Mouse (Mus musculus) heart, postnatal 0 days (tissue): ENCODE measurements around the gene 1700012B09Rik. TPM values are rescaled to one million over a fixed set of nuclear protein-coding genes. Genes with fewer than 3 reads are reported as not detected.

Source experiments
- ATAC-seq: fragments of 200-750 bp; cut with Nextera tagmentation; 2 replicates; pipeline ENCODE4 v1.8.0; 2017; ENCODE audit warnings: low read depth, moderate number of reproducible peaks, moderate library complexity; ENCODE audit not compliant: insufficient read depth
- DNase-seq: peaks from one replicate; pipeline ENCODE4 v3.0.0-alpha.2; 2016; ENCODE audit warnings: low spot score
- H3K27ac ChIP-seq: fragments of 300-500 bp; sonication (generic); 2 replicates; pipeline ENCODE4 v1.5.1; 2014; ENCODE audit warnings: low read depth, mild to moderate bottlenecking
- H3K27me3 ChIP-seq: fragments of 300-500 bp; sonication (generic); 2 replicates; pipeline ENCODE4 v1.6.1; 2014; ENCODE audit warnings: low read length, mixed read lengths; ENCODE audit not compliant: control insufficient read depth, insufficient read depth
- H3K36me3 ChIP-seq: fragments of 300-500 bp; sonication (generic); replicated peaks from 2 replicates; pipeline ENCODE4 v1.6.1; 2014; ENCODE audit warnings: low read length, mixed read lengths; ENCODE audit not compliant: control insufficient read depth, insufficient read depth
- H3K4me1 ChIP-seq: fragments of 300-500 bp; sonication (generic); 2 replicates; pipeline ENCODE4 v1.6.1; 2014; ENCODE audit warnings: antibody characterized with exemption; ENCODE audit not compliant: control insufficient read depth, insufficient read depth
- H3K4me2 ChIP-seq: fragments of 300-500 bp; sonication (generic); 2 replicates; pipeline ENCODE4 v1.6.1; 2014; ENCODE audit warnings: low read depth, mild to moderate bottlenecking, low read length, moderate library complexity
- H3K4me3 ChIP-seq: fragments of 300-500 bp; sonication (generic); 2 replicates; pipeline ENCODE4 v1.5.1; 2014; ENCODE audit warnings: low read depth, low read length
- H3K9ac ChIP-seq: fragments of 300-500 bp; sonication (generic); replicated peaks from 2 replicates; pipeline ENCODE4 v1.6.1; 2014; ENCODE audit warnings: low read depth, low read length, mixed read lengths
- H3K9me3 ChIP-seq: fragments of 300-500 bp; sonication (generic); replicated peaks from 2 replicates; pipeline ENCODE4 v1.6.1; 2016; ENCODE audit warnings: low read length; ENCODE audit not compliant: control insufficient read depth
- CTCF ChIP-seq: IDR thresholded peaks from 2 replicates; pipeline ENCODE4 v1.5.1; 2016; ENCODE audit warnings: antibody characterized with exemption, control low read depth, low read depth
- EP300 ChIP-seq: IDR thresholded peaks from 2 replicates; pipeline ENCODE4 v1.6.1; 2016; ENCODE audit warnings: antibody characterized with exemption, low read depth
- WGBS: fragments of 180-500 bp; shearing (Covaris S2); extraction: QIAGEN DNeasy Blood & Tissue Kit; methylation state at CpG from one replicate; pipeline ENCODE4 v1.1.7; 2014; 5-methylcytosine and 5-hydroxymethylcytosine counted together
- polyA plus RNA-seq: library from polyadenylated mRNA; unstranded; fragments of >200 nt; fragmentation: Nextera tagmentation; extraction: Ambion mirVana; gene quantifications from 2 replicates; pipeline ENCODE4 v1.2.1, GENCODE M21; 2015
- total RNA-seq: library from RNA; depleted of rRNA; stranded (reverse); fragments of >200 nt; gene quantifications from 2 replicates; pipeline ENCODE4 v1.2.3, GENCODE M21; 2014; ENCODE audit warnings: low replicate concordance

The 1700012B09Rik gene
- total and polyA plus RNA-seq, 2 experiments from 2014 or later, result not detected

- WGBS, result under 1% methylated on average over 62 of the region's 62 CpGs
- Histone ChIP-seq H3K9ac (peak within 1 kb of the TSS; percentile 81), H3K27me3 (no peaks in the 10 kb centered on the region), H3K4me1 (peaks cover 3% of the 10 kb centered on the region; the same call in 1 of the 2 replicates), H3K4me2 (peak within 1 kb of the TSS; percentile 94), H3K27ac (peak within 1 kb of the TSS; percentile 94), H3K9me3 (no peaks in the 10 kb centered on the region), H3K4me3 (peak within 1 kb of the TSS; percentile 90), H3K36me3 (peaks cover 41% of the 10 kb centered on the region)
- TF ChIP-seq CTCF (no peak), EP300 (peak; percentile 88)
- peak; percentile 99 for ATAC-seq
- peak; percentile 97 for DNase-seq
Measured at GRCm38 (mm10) chr9:14784039-14785002, 13.5 kb upstream of the 1700012B09Rik start, which contains the start of the genes Mre11a and Ankrd49. Gene Mre11a (plus strand): TSS chr9:14784654. Gene Ankrd49 (minus strand): TSS chr9:14784856.

DNA sequence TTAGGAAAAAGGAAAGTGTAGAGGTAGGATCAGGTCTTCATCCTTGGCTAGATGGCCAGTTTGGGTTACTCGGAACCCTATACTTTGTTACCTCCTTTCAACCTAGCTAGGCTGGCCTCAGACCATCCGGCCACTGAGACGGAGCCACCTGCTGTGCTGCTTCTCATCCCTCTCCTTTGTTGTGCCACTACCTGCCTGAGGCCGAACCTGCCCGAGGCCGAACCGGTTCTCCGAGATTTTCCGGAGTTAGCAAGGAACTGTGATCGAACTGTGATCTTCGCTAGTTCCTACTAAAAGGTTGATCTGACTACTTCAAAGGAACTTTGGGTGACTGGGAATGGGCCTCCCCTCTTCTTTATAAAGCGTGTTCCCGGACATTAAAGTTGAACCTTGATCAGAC is 7.5 kb upstream of the 1700012B09Rik start:
- WGBS, result 58% methylated on average over 13 of the region's 13 CpGs
- Histone ChIP-seq H3K27ac (no peak overlapping the region), H3K4me1 (no peaks in the 10 kb centered on the region), H3K27me3 (no peaks in the 10 kb centered on the region), H3K9ac (no peak overlapping the region), H3K4me2 (no peak overlapping the region), H3K4me3 (no peak overlapping the region), H3K36me3 (peaks cover 20% of the 10 kb centered on the region), H3K9me3 (no peaks in the 10 kb centered on the region)
- no peak for TF ChIP-seq EP300
- no peak for TF ChIP-seq CTCF
- ATAC-seq (no peak), DNase-seq (no peak)

DNA sequence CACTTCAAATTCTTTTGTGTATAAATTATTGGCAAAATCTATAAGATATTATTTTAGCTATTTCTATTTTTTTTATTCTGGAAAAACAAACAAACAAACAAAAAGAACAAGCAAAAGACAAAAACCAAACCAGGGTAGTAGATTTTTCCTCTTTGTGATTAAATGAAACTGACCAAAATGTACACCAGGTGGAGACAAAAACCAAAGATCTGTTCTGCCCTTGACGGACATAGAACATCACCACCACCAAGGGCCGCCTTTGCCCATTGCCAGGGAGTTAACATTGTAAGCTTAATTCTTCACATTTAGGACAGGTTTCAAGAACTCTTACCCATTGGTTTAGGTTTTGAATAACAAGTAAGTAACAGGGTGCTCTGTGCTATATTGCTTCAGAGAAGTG is 3.0 kb upstream of the 1700012B09Rik start:
- no peak for TF ChIP-seq EP300
- peak; percentile 34 for TF ChIP-seq CTCF
- H3K9me3 ChIP-seq, result no peaks in the 10 kb centered on the region
- no peak overlapping the region for H3K27ac ChIP-seq
- ATAC-seq, result no peak
- no peak overlapping the region for H3K4me2 ChIP-seq
- H3K4me3 ChIP-seq, result no peak overlapping the region
- DNase-seq, result peak; percentile 11
- H3K36me3 ChIP-seq, result no peaks in the 10 kb centered on the region
- H3K27me3 ChIP-seq, result peaks cover 14% of the 10 kb centered on the region; the same call in 1 of the 2 replicates
- no peaks in the 10 kb centered on the region for H3K4me1 ChIP-seq
- no peak overlapping the region for H3K9ac ChIP-seq
- WGBS, result 32% methylated on average over 2 of the region's 2 CpGs

DNA sequence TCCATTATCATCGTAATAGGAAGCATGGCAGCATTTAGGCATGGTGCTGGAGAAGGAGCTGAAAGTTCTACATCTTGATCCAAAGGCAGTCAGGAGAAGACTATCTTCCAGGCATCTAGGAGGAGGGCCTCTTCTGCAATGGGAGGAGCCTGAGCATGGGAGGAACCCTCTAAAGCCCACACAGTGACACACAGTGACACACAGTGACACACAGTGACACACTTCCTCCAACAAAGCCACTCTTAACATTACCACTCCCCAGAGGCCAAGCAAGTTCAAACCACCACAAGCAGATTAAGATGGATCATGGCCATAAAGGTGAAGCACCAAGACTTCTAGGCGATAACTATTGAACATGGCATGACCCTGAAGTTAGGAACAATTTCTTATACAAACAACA is 1.2 kb upstream of the 1700012B09Rik start:
- Histone ChIP-seq H3K27me3 (peaks cover 21% of the 10 kb centered on the region; the same call in 1 of the 2 replicates), H3K9me3 (no peaks in the 10 kb centered on the region), H3K36me3 (no peaks in the 10 kb centered on the region), H3K4me2 (no peak overlapping the region), H3K4me3 (no peak overlapping the region), H3K4me1 (no peaks in the 10 kb centered on the region), H3K27ac (no peak overlapping the region), H3K9ac (no peak overlapping the region)
- no peak for ATAC-seq
- 89% methylated on average over 2 of the region's 2 CpGs for WGBS
- DNase-seq, result no peak
- TF ChIP-seq EP300 (no peak), CTCF (no peak)

DNA sequence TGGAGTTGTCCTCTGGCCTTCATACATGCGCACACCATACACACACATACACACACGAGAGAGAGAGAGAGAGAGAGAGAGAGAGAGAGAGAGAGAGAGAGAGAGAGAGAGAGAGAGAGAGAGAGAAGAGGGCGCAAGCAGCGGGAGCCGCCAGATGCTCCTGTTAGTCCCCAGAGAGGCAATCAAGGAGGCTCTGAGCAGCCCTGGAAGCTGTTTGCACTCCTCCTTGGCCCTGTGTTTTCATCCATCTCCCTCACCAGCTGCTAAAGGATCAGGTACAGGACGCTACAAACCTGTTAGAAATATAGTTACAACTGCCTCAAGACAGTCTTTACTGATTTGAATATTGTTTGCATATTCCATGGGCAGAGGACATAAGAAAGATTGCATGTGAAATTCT is 1.0 kb downstream of the 1700012B09Rik start:
- Histone ChIP-seq H3K9me3 (no peaks in the 10 kb centered on the region), H3K27me3 (peaks cover 21% of the 10 kb centered on the region; the same call in 1 of the 2 replicates), H3K36me3 (no peaks in the 10 kb centered on the region), H3K4me2 (no peak overlapping the region), H3K27ac (no peak overlapping the region), H3K9ac (no peak overlapping the region), H3K4me1 (no peaks in the 10 kb centered on the region), H3K4me3 (no peak overlapping the region)
- no peak for TF ChIP-seq EP300
- no peak for TF ChIP-seq CTCF
- no peak for DNase-seq
- WGBS, result 63% methylated on average over 5 of the region's 6 CpGs
- no peak for ATAC-seq
